Mouse (Mus musculus): ENCODE results near the gene Slc1a1. TPM values are rescaled to one million over a fixed set of nuclear protein-coding genes. Genes with fewer than 3 reads are reported as not detected.

Gene Slc1a1
- polyA plus RNA-seq, 1 experiment from 2014 or later = not detected

Other genes with a start within 250 kb of the Slc1a1 start
- 1.5 to 2.5 TPM (median 2.2 TPM) in 3 replicates for gene Glis3, start 155.0 kb upstream of the Slc1a1 start, polyA plus RNA-seq (2018)
- gene Plpp6, start 128.9 kb downstream of the Slc1a1 start, polyA plus RNA-seq (2018) = 8.4 to 10.5 TPM (median 8.5 TPM) in 3 replicates
- gene 4430402I18Rik, start 132.8 kb downstream of the Slc1a1 start, polyA plus RNA-seq (2018) = 0.27 to 0.75 TPM in 2 of 3 replicates, not detected in the other
- gene Cdc37l1, start 155.3 kb downstream of the Slc1a1 start, polyA plus RNA-seq (2018) = 15.5 to 19.2 TPM (median 18.1 TPM) in 3 replicates
- gene Ak3, start 212.9 kb downstream of the Slc1a1 start, polyA plus RNA-seq (2018) = 36.0 to 43.1 TPM (median 41.6 TPM) in 3 replicates